Mouse (Mus musculus): ENCODE measurements around the gene Fas.
A peak's percentile ranks its signal among the peaks of the same experiment; 100 is the strongest.

The Fas gene

GRCm38 (mm10) chr19:34289948-34290789 lies at the start of gene Fas:
Gene Fas, plus strand, starts transcription at chr19:34290666.
- DNase-seq (ENCODE audit: low spot score in 2 of 2) = peak; percentile 32 to 72

DNA sequence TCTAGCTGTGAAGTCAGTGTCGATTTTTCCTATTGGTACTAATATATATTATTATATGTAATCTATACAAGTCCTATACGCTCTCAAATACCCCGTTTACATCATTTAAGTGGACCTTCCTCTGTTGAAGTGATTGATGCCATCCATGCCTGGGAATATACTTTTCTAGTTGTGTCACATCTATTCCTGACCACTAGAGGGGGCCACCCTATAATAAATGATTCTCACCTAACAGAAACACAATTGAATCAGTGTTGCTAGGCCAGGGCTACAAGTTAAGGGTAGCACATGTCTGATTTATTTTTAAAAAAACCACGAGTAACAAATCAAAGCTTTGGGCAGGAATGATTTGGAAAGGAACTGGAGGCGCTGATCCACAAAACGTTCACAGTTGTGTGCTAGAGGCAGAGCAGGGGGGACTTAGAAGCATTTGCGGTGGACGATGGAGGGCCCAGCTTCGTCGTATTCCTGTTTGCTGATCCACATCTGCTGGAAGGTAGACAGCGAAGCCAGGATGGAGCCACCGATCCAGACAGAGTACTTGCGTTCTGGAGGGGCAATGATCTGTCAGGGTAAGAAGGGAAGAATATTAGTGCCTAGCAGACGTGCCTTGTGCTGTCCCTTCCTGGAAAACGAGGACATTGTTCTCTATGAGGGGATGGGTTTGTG lies 49.1 kb upstream of the Fas start:
- DNase-seq (ENCODE audit: low spot score in 2 of 2) = no peak

- DNase-seq (ENCODE audit: low spot score in 2 of 2) = no peak
These were observed 47.5 kb upstream of the Fas start for GRCm38 (mm10) chr19:34242925-34243324.

DNA sequence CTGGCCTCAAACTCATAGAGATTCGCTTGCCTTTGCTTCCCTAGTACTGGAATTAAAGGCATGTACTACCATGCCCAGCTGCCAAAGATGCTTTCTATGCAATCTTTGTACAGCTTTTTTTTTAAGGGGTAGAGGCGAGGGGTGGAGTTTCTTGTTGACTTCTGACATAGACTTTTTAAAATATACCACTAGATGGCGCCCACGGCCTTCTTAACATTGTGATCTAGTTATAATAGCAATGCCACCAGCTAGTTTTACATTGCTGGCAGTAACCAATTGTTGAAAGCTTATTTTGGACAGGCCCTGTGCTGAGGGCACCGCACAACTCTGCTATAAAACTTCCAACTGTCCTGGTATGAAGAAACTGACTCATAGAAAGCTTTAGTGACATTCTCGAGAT lies 46.4 kb upstream of the Fas start:
- peak; percentile 23 to 65 for DNase-seq (ENCODE audit: low spot score in 2 of 2)

DNA sequence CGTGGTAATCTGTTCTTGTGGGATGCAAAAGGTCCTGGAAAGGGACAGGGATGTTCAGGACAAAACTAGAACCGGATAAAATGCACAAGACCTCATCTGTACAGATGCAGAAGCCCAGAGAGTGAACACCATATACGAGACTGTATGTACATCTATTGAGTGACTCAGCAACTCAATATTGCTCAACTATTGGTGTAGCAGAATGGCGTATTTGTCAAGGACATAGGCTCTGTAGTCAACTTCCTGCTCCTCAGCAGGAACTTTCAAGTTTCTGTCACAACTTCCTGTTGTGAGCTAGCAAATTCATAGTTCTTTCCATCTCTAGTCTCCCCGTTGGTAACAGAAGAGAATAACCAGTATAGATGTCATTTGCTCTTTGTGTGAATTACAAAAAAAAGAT lies 41.9 kb upstream of the Fas start:
- DNase-seq (ENCODE audit: low spot score in 2 of 2) = no peak

- DNase-seq (ENCODE audit: low spot score in 2 of 2) = no peak
These were observed 39.8 kb upstream of the Fas start for GRCm38 (mm10) chr19:34250621-34251020.

DNA sequence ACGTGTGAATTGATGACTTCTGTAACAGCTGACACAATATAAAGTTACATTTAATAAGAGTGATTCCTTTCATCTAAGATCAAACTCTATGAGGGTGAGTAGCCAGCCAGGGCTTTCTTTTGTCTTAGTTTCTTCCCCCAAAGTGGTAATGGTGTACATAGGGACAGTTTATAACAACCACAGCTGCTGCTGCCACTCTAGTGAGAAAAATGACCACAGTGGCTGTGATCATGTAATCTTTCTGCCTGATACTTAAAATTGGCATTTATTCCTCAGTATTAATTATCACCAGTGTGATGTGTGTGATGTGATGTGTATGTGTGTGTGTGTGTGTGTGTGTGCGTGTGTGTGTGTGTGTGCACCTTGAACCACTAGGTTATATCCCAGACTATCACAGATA lies 38.6 kb upstream of the Fas start:
- no peak for DNase-seq (ENCODE audit: low spot score in 2 of 2)

GRCm38 (mm10) chr19:34252450-34252849 lies 38.0 kb upstream of the Fas start:
- DNase-seq (ENCODE audit: low spot score in 2 of 2) = no peak

DNA sequence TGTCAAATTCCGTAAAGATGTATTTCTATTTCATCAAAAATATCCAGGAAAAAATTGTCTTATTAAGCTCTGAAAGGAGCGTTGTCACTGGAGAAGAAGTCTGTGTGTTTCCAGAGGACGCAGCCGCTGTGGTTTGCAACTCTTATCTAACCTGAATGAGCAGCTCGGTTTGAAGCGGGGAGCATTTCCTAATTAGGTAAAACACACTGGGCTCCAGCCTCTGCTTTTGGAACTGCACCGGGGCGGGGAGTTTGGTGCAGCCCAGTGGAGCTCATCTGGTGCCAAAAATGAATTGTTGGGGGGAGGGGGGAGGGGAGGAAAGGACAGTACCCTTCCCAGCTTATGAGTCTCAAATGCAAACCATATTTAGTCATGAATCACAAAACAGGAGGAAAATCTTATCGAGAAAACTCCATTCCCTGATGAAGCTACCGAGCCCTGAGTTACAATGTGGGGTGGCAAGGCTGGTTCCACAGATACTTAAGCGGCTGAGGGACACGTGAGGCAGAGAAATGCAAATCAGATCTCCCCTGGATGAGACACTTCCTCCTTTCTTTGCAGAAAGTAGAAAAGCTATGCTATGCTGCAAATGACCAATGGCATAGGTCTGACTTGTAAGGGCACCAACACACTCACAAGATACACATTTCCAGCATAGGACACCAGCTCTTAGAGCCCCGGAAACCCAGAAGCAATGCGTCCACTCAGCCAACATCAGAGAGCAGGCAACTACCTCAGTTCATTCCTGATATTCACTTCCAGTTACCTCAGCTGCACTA lies 36.2 kb upstream of the Fas start:
- peak in 1 of 2 experiments; percentile 46 for DNase-seq (ENCODE audit: low spot score in 2 of 2)

DNA sequence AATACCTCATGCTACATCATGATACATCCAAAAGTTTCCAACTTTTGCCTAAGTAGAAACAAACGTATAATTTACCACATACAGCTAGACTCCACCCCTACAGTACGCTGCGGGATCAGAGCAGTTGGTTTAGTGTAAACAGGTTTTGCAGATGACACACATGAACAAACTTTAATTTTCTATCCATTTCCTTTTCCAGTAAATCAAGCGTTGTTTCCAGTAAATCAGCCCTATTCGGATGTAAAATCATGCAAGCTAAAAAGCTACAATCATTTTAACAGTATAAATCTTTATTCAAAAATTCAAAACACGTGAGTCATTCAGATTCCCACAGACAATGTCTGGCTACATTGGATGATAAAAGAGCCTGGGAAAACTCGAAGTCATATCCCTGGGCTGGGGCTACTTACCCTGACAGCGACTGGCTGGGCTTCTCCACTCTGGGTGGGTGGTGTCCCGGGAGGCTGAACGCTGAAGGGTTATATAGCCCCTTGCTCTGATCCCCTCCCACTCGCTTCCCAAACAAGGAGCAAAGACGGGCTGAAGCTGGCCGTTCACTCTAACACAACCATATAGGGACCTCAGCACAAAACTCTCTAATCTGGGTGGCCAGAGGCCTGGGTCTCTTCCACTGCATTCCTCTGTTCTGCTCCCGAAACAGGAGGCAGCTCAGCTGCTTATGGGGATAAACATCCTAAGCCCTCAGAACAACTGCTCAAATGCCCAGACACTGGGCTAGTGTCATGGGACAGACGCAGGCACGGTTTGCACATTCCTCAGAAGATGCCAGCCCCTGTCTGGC lies 35.4 kb upstream of the Fas start, which contains the start of gene Acta2:
Gene Acta2 (minus strand): TSS at position 711 of the 802 bp plus-strand sequence.
- no peak for DNase-seq (ENCODE audit: low spot score in 2 of 2)

DNA sequence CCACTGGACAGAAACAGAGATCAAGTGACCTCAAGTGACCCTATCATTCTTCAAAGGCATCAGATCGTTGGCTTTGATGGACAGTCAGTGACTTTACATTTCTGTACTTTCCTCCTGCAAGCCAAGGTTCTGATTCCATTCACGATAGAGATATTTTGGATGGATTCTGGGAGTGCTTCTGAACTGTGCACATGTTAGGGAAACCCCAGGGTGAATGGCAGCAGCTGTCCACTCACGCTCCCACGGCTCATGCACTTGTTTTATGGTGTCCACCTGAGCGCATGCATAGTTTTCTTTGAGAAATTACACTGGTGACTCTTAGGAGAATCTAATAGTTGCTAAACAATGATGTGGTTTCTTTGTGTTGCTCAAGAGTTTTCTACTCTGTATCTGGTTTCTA lies 34.3 kb upstream of the Fas start:
- no peak for DNase-seq (ENCODE audit: low spot score in 2 of 2)

- no peak for DNase-seq (ENCODE audit: low spot score in 2 of 2)
These were observed 33.5 kb upstream of the Fas start for GRCm38 (mm10) chr19:34256936-34257335.

DNA sequence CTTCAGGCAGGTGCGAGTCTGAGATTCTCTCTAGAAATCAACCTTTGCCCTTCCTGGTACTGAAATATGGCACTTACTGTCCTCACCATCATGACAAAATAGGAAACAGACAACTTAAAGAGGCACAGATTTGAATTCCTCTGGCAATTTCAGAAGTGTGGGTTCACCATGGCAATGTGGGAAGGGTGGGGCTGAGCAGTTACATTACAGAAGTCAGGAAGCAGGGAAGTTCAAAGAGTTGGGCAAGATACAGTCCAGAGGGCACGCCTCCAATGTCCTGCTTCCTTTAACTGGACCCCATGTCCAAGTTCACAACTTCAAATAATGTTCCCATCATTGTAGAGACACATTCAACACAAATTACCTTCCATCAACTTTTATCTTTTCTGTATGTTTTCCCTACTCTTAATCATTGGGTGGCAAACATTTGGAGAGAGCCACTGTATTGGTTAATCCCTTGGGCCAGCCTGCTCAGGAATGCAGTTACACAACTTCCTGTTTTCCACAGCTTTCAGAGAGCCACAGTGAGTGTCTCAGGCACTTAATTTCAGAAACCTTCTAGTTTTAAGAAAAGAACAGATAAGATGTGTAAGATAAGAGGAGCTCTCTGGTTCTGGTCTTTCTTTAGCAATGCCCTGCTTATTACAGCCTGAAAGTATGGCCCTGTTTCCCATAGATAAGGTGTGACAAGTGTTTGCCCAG lies 28.0 kb upstream of the Fas start:
- DNase-seq (ENCODE audit: low spot score in 2 of 2) = no peak

DNA sequence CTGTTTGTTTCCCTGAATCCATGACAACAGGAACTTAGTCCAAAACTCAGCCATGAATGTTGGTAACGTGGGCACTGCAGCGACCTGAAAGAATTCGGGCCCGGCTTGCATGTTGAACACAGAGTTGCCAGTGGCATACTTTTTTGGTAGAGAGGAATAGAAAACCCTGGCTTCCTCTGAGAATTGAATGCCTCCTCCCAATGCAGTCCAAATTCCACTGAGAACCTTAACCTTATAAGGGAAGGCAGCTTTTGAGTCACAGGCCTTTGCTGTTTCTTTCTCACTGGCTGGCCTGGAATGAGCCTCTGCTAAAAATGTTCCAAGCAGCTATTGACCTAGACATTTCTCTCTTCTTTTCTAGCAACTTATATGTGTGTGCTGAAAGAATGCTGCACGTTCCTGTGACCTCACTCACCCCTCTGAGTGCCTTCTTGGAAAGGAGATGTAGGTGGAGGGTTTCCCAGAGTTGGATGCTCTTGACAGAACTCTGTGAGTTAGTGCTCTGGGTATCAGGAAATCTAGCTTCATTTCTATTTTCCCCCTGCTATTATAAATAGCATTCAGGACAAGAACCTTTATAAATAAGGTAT lies 24.8 kb upstream of the Fas start:
- DNase-seq (ENCODE audit: low spot score in 2 of 2) = no peak

GRCm38 (mm10) chr19:34268991-34269390 lies 21.5 kb upstream of the Fas start:
- DNase-seq (ENCODE audit: low spot score in 2 of 2) = no peak

DNA sequence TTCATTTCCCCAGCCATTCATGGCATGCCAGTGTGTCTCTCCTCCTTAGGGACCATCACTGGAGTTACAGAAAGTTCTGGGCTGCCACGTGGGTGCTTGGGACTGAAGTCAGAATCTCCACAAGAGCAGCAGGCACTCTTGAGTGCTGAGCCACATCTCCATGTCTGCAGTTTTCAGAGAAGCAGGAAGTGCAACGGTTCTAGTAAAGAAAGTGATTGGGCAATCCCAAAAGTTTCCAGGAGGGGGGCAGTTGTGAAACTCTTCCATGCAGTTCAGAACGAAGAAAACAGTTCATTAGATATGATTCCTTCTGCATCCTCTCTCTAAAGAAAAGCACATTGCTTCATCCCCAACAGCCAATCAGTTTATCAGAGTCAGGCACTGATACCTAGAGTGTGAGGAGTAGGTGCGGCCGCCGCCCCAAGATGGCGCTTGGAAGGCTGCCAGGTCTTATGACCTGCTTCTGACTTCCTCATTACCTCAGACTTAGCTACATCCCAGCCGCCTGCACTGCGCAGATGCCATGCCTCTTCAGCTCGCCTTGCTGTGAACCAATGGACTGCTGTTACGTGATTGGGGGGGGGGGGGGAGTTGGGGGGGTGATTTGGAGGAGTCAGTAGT lies 20.2 kb upstream of the Fas start:
- peak in 1 of 2 experiments; percentile 50 for DNase-seq (ENCODE audit: low spot score in 2 of 2)

GRCm38 (mm10) chr19:34270824-34271464 lies 19.5 kb upstream of the Fas start:
- DNase-seq (ENCODE audit: low spot score in 2 of 2) = no peak

GRCm38 (mm10) chr19:34273073-34273472 lies 17.4 kb upstream of the Fas start:
- no peak for DNase-seq (ENCODE audit: low spot score in 2 of 2)

GRCm38 (mm10) chr19:34278078-34278477 lies 12.4 kb upstream of the Fas start:
- DNase-seq (ENCODE audit: low spot score in 2 of 2) = no peak

DNA sequence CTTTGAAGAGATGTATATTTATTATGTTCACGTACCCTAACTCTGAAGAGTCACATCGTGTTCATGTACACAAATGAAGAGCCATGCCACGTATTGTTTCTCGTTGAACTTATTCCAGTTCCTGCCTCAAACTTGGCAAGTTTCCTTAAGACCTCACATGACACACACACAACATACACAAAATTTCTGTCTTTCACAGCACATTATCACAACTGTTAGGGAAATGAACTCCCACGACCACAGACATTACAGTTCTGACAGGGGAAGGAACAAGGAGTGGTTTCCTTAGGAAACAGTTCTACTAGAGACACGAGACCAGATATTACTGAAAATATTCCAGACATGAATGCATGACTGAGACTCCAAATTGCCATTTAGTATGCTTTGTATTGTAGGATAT lies 6.9 kb upstream of the Fas start:
- no peak for DNase-seq (ENCODE audit: low spot score in 2 of 2)

Data from spleen, postnatal 10 days (tissue).